Mouse (Mus musculus) right cerebral cortex, postnatal 10 days (tissue): ENCODE results near the gene Ap5z1.

Experiments
- DNase-seq, 2 experiments: peaks; one replicate each; pipeline ENCODE4 v3.0.0; 2021; ENCODE audit warnings: low spot score in 2 of 2

Ap5z1 gene

DNA sequence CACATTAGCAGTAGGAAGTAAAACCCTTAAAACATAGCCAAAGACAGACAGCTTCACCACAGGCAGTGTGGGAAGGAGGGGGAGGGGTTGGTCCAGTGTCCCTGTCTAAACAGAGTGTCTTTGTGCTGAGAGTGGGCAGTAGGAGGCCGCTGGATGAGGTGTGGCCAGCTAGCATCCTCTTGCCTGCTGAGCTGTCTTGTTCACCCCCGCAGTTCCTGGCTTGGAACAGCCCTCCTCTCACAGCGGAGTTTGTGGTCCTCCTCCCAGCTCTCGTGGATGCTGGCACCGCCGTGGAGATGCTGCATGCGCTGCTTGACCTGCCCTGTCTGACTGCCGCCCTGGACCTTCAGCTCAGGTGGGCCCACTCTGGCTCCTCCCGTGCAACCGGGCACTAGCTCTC is 10.0 kb downstream of the Ap5z1 start:
- peak; percentile 63 to 73 for DNase-seq

DNA sequence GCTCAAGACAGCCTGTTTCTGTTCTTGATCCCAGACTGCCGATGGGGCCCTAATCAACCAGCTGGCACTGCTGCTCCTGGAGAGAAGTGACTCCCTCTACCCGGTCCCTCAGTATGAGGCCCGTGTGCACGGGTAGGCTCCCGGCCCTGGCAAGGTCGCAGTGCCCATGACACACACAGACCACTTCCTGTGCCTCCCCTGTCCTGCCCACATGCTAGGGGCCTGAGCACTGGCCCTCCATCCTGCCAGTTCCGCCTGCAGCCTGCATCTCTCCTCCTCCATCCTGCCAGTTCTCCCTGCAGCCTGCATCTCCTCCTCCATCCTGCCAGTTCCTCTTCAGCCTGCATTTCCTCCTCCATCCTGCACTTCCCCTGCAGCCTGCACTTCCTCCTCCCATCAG is 11.9 kb downstream of the Ap5z1 start:
- no peak for DNase-seq

DNA sequence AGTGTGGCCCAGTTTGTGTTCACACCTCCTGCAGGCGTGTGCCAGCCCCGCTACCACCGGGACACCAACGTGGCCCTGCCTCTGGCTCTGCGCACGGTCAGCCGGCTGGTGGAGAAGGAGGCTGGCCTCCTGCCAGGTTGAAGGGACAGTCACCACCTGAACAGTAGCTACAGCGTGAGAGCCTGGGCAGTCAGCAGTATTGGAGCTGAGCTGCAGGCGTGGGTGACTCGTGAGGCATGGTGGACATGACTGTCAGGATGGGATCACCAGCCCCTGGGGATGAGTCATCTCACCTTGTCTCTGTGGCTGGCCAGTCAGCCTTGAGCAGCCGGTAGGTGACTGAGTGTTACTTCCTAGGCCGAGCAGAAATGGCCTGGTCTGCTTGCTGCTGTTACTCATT is 13.6 kb downstream of the Ap5z1 start:
- DNase-seq: no peak

DNA sequence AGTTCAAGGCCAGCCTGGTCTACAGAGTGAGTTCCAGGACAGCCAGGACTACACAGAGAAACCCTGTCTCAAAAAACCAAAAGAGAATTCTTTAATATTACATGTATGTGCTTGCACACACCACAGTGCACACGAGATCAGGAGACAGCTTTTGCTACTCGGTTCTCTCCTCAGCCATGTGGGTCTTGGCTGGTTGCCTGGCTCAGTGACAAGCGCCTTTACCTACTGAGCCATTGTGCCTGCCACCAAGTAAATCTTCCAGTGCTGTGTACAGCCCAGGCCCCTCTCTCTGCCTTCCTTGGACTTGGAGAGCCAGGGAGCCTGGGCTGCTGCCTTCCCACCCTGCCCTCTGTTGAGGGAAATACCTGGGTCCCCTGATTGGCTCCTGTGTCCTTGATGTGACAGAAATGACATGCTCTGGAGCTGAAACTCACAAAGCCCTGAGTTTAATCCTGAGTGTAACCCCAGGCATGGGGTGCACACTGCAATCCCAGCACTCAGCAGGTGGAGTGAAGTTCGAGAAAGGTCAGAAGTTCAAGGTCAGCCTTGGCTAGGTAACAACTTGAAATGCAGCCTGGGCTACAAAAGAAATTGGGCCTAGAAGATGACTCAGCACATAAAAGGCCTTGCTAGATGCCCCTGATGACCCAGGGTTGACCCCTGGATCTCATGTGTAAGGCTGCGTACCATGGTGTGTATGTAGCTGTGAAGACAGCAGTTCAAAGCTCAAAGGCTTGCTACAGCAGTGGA is 14.3 kb downstream of the Ap5z1 start:
- DNase-seq: no peak

GRCm38 (mm10) chr5:142478829-142479435 is 15.2 kb downstream of the Ap5z1 start:
- DNase-seq: peak; percentile 90 to 91

DNA sequence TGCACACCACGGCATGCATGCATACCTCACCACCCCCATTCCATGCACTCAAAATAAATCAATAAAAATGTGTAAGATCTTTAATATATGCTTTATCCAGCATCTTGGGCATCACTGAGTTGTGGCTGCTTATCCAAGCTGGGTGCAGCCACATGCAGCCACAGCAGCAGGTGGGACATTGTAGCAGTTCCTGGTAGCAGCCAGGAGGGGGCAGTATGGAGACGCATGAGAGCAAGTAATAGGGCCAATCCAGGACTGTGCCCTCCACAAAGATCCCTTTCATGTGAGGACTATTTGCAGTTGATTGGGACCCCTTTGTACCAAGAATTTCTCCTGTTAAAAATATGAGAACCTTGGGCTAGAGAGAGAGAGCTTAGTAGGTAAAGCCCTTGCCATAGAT is 18.8 kb downstream of the Ap5z1 start:
- DNase-seq: no peak

GRCm38 (mm10) chr5:142483581-142483980 is 19.8 kb downstream of the Ap5z1 start:
- no peak for DNase-seq

DNA sequence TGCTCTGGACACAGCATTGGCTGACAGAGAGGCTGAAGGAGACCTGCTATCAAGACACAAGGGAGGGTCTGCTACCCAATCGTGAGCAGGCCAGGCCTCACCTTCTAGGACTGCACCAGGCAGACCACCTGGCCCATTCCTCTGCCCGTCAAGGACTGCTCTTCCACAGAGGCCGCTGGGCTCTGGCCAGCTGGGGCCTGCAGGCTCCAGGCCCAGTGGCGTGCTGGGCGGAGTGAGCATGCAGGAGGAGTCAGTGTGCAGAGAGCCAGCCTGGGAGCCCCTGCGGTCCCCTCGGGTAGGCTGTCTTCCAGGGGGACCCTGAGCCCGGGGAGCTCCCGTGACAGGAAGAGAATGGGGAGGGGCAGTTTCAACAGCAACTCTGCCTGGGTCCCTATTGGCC is 22.9 kb downstream of the Ap5z1 start:
- no peak for DNase-seq

DNA sequence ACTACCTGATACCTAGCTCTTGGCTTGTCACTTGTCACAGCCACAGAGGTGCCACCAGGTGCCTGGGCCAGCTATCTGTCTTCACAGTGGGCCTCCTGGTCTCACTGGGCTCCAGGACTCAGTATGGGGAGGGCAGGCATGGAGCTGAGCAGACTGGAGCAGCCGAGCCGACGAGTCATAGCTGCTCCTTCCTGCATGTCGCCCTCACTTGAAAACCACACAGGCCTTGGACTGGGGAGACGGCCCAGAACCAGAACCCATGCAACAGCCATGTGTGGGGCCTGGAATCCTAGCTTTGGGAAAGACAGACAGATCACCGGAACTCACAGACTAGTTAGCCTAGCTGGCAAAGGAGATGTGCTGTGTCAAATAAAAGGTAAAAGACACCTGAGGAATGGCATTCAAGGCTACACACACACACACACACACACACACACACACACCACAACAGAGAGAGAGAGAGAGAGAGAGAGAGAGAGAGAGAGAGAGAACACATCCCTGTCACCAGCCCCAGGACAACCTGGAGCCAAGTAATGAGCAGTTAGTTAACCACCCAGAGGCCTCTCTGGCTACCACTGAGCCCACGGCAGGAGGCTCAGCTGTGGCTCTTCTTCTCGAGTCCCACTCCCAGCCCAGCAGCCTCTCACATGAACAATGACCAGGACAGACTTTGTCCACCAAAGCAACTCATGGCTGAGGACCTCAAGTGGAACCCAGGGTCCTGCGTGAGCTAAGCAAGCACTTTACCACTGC is 26.4 kb downstream of the Ap5z1 start:
- DNase-seq: no peak

- no peak for DNase-seq
Observed at GRCm38 (mm10) chr5:142493307-142493706, 29.6 kb downstream of the Ap5z1 start.

- DNase-seq: no peak
Observed at GRCm38 (mm10) chr5:142495321-142496096, 31.8 kb downstream of the Ap5z1 start.

DNA sequence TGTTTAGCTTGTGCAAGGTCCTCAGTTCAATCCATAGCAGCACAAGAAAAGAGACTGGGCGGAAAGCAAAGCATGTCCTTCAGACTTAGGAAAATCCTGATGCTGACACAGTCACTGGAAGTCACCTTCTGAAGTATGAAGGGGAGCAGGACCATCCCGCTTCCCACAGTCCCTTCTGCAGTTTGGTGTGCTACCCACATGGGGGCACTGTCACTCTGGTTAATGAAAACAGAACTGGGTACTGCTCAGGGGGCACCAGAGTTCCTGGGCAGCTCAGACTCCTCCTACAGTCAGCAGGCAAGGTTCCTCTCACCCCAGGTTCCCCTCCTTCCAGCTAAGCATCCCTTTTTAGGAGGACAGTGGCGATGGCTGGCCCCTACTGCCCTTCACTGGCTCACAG is 35.2 kb downstream of the Ap5z1 start:
- DNase-seq: peak in 1 of 2 experiments; percentile 62

GRCm38 (mm10) chr5:142500918-142501317 is 37.2 kb downstream of the Ap5z1 start:
- no peak for DNase-seq

DNA sequence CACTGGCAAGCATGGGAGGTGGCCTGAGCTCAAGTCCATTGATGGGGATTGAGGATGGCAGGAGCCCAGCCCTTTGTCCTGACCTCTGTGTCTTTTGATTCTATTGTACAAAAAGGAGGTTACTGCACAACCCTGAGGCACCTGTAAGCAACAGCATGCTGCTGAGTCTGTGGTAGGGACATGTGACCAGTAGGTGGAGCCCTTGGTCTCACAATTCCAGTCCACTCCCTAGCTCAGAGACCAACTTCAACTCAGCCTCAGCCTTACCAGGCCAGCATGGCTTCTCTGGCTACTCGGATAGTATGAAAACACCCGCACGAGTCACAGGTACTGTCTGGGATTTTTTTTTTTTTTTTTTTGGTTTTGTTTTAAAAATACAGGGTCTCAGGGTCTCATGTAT is 38.7 kb downstream of the Ap5z1 start:
- peak; percentile 89 to 91 for DNase-seq

DNA sequence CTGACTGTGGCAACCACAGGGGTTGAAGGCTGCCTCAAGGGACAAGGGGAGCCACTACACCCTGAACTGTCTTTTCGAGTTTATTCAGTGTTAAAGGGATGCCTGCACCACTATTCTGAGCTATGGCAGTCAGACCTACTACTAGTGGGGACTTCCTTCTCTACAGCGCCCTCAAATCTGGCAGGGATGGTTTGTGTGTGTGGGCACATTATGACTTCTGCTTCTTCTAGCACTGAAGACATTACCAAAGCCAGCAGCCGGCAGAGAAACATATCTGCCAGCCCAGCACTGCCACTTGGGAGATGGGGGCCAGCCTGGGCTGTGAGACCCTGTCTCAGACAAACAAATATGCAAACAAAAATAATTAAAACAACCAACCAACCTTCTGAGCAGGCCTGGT is 40.4 kb downstream of the Ap5z1 start:
- DNase-seq: no peak

GRCm38 (mm10) chr5:142505695-142506423 is 42.1 kb downstream of the Ap5z1 start:
- DNase-seq: no peak

DNA sequence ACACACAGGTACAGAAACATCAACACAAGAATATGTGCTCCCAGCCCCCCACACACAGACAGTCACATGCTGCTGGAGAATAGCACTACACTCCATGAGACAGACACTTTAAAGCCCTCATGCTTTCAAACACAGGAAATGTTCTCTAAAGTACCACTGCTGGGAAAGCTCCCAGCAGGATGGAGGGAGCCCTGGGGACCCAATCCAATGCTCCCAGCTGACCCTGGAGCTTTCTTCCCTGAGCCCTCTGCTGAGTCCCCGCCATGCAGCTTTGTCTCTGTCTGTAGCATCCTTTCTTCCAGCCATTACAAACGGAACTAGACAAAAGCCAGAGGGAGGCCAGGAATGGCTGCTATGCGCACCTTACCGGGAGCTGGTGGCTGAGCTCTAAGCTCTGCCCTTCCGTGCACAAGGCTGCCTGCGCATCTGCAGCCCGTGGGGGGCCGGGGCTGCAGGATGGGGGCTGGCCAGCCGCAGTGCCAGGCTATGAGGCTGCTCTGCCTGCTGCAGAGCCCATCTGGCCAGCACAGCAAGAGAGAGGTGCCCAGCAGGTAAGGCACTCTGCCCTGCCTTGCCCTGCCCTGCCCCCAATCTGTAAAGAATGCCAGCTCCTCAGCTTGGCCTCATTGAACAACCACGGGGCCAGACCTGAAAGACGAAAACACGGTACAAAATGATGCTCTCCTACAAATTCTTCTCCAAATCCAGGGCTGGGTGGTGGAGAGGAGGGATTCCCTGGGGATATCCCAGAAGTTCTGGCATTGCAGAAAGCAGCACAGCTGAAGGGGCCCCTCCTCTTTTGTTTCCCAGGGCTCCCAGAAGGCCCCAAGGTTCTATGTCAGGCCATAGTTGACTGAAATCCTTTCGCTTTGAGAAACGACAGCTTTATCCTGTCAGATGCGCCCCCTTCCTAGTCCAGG is 45.7 kb downstream of the Ap5z1 start:
- no peak for DNase-seq

DNA sequence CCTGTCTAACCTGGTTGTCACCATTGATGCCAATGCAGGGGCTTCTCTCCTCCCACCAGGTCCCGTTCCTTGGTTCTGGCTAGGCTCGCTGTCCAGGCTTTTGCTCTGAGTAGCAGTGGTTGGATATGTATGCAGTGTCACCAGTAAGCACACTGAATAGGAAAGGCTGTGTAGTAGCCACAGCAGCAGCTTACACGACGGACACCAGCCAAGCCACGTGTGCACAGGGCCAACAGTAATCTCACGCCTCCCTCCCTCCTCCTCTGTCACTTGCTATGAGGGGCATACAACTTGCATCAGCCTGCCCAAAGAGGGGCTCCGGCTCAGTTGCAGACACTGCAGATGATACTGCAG is 46.3 kb downstream of the Ap5z1 start:
- DNase-seq: no peak

DNA sequence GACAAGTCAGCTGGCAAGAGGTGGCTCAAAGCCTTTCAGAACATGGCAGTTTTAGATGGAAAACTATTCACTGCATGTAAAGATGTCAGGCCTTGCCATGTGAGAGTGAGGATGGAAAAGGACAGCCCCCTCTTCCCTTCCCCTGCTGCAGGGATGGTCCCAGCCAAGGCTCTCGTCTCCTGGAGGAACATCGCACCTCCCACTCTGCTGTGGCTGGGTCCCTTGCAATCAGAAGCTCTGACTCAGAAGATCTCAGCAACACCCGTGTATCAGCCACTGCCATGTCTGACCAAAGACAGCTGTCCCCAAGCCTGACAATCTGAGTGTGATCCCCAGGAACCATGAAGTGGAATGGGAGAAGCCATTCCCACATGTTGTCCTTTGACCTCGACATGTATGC is 48.4 kb downstream of the Ap5z1 start:
- DNase-seq: no peak

DNA sequence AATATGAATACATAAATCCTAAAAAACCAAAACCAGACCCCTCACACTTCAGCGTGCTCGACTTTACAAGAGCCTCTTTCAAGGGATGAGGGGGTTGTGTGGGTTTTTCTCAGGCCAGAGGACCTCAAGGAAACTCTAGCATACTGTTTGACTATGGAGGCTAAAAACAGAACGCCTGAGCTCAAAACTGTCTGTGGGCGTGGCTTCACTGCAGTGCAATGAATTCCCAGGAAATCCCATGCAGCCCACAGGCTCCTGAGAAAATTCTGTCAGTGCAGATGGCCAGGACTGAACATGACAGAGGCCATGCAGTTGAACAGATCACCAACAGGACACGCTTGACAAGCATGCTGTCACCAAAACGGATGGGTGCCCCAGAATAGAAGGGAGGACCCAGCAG is 55.2 kb downstream of the Ap5z1 start:
- DNase-seq: peak in 1 of 2 experiments; percentile 60
